Mouse (Mus musculus) brain, adult 2 months (tissue): ENCODE measurements at regions not wholly inside any gene's neighbourhood (a gene's known extent, or its start where the extent isn't known, plus 50 kb on each side); places are given as distances from the start of the nearest gene placed in this dataset.

ENCODE experiments used
- DNase-seq: peaks from one replicate; pipeline ENCODE4 v3.0.0; 2011; ENCODE audit warnings: low read depth, low spot score

GRCm38 (mm10) chr6:109533526-109533925, 705.1 kb downstream of the Edem1 start:
- peak; percentile 64 for DNase-seq

GRCm38 (mm10) chr6:109542980-109543976, 714.8 kb downstream of the Edem1 start:
- peak; percentile 12 for DNase-seq

- no peak for DNase-seq
Observed at GRCm38 (mm10) chr6:109552316-109552715, 723.9 kb downstream of the Edem1 start.
